Mouse (Mus musculus) B cell, adult (primary cell): ENCODE results near the gene Vmn1r19. TPM values are rescaled to one million over a fixed set of nuclear protein-coding genes. Genes with fewer than 3 reads are reported as not detected.

Experiments used
- total RNA-seq: library from RNA; stranded (reverse); gene quantifications from 4 replicates; pipeline ENCODE4 v1.2.4, GENCODE M21; 2023; ENCODE audit not compliant: inconsistent age

The Vmn1r19 gene
- not detected in 4 replicates for total RNA-seq

GRCm38 (mm10) chr6:57403480-57403879, at the start of gene Vmn1r19:
Gene Vmn1r19, plus strand, starts transcription at chr6:57403780.

GRCm38 (mm10) chr6:57363627-57364026, 40.0 kb upstream of the Vmn1r19 start, which contains the start of gene Vmn1r17:
Gene Vmn1r17, minus strand, starts transcription at chr6:57363727.

DNA sequence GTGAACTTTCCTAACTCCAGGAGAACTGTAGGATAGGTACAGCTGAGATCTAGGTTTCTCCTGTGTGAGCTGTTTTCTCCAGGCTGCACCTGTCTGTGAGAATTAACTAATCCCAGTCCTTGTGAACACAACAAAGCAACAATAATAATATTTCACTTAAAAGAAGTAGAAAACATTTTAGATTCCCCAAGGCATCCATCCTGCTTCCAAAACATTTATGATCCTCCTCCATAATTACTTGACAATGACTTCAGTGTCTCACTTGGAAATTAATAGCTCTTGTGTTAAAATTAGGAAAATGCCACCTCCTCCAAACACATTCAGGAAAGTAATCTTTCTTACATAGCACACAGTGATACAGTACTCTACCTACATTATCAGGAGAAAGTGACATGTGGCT, 7.9 kb upstream of the Vmn1r19 start, which contains the start of gene Vmn1r18:
Gene Vmn1r18 (minus strand): TSS at position 101 of the 400 bp plus-strand sequence.

DNA sequence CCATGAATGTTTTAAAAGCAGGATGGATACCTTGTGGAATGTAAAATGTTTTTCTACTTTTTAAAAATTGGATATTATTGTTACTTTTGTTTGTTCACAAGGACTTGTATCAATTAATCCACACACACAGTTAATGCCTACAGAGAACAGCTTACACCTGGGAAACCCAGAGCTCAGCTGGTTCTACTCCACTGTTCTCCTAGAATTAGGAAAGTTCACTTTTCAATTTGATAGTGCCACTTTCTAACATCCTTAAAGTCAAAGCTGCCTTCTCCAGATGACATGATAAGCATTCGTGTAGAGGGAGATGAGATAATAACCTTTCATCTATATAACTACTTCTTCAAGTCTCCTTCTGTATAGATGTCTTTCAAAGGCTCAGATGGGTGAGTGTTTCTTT, 25.1 kb downstream of the Vmn1r19 start, which contains the start of gene Vmn1r20:
Gene Vmn1r20 (plus strand): TSS at position 301 of the 400 bp plus-strand sequence.

Other genes starting within 250 kb of the Vmn1r19 start
- gene Vmn1r12, start 246.9 kb upstream of the Vmn1r19 start, total RNA-seq = 0.06 TPM in 1 of 4 replicates, not detected in the others
- not detected in 4 replicates for gene Vmn1r13, start 200.5 kb upstream of the Vmn1r19 start, total RNA-seq
- gene Vmn1r14, start 172.1 kb upstream of the Vmn1r19 start, total RNA-seq = not detected in 4 replicates
- gene Vmn1r15, start 145.8 kb upstream of the Vmn1r19 start, total RNA-seq = not detected in 4 replicates
- not detected in 4 replicates for gene Vmn1r16, start 74.3 kb upstream of the Vmn1r19 start, total RNA-seq
- not detected in 4 replicates for gene Vmn1r17, start 40.1 kb upstream of the Vmn1r19 start, total RNA-seq
- gene Vmn1r18, start 8.0 kb upstream of the Vmn1r19 start, total RNA-seq = not detected in 4 replicates
- not detected in 4 replicates for gene Vmn1r20, start 25.1 kb downstream of the Vmn1r19 start, total RNA-seq
- gene Ppm1k, start 131.7 kb downstream of the Vmn1r19 start, total RNA-seq = 32.3 to 44.4 TPM (median 39.4 TPM) in 4 replicates
- 23.1 to 34.6 TPM (median 26.2 TPM) in 4 replicates for gene Herc6, start 177.2 kb downstream of the Vmn1r19 start, total RNA-seq